Mouse (Mus musculus): ENCODE measurements around the gene Ralgapa2. TPM values are rescaled to one million over a fixed set of nuclear protein-coding genes. Genes with fewer than 3 reads are reported as not detected.

Ralgapa2 gene
- polyA plus RNA-seq, 1 experiment from 2014 or later, result 10.6 TPM

DNA sequence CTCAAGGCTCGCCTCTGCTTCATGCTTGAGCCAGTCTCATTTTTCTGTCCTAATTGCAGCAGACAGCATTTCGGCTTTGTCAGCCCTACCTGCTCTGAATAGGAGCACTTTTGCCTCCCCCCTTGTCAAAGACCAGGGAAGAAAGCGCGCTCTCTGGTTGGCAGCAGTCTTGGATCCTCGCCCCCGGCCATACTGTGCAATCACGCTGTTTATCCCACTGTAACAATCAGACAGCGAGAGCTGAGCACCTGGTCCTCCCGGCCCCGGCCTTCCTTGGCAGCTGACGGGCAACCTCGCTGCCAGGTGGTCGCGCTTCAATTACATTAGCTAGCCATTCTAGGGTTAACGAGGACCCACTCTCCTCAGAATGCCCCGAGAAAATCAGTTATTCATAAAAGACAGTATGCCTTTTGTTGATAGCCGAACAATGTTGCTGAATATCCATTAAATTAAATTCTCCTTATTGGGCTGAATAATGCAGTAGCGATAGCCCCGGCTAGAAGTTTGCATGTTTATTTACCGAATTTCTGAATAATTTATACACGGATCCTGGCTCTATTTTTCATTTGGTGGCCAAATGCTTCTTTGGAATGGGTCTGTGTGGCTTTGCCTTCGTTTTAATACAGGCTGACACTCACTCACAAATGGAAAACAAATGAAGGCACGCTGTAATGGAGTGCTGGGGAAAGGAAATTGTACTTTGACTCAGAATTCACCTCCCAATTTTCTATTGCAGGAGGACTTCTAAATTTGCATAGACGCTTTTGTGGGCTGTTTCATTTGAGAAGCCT is 232.5 kb downstream of the Ralgapa2 start:
- Histone ChIP-seq H3K4me1 (ENCODE audit: control insufficient read depth, insufficient read depth, low read length) (peaks cover 5% of the 10 kb centered on the region; the same call in 1 of the 2 replicates), H3K36me3 (ENCODE audit: control insufficient read depth, insufficient read depth, low read length) (no peaks in the 10 kb centered on the region), H3K27me3 (ENCODE audit: control insufficient read depth, insufficient read depth, low read length) (no peaks in the 10 kb centered on the region), H3K9ac (ENCODE audit: low read depth, low read length) (no peak overlapping the region), H3K9me3 (replicated peaks; ENCODE audit: control insufficient read depth, low read length) (no peaks in the 10 kb centered on the region), H3K4me3 (ENCODE audit: low read depth, low read length) (no peak overlapping the region), H3K4me2 (no peak overlapping the region), H3K27ac (ENCODE audit: low read depth, low read length) (no peak overlapping the region)
- WGBS (ENCODE audit: insufficient replicate concordance), result 80% methylated on average over 24 of the region's 24 CpGs
- no peak for ATAC-seq (replicated peaks; ENCODE audit: insufficient number of reproducible peaks, low FRiP score, low TSS enrichment)

DNA sequence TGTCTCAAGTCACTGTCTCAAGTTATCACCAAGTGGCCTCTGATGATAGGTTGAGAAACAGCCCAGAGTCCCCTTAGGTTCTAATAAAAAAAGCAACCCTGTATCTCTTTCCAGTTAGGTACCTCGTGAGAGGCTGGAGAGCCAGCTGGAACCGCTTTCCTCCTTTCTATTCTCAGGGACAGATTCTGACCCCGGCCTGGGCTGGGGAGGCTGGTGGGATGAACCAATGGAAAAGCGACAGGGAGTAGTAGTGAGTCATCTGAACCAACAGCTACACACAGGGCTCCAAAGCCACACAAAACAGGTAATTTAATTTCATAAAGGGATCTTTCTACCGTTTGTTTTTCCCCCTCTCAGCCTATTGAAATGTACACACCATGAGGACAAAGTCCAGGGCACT is 233.8 kb downstream of the Ralgapa2 start:
- Histone ChIP-seq H3K27me3 (ENCODE audit: control insufficient read depth, insufficient read depth, low read length) (no peaks in the 10 kb centered on the region), H3K9me3 (replicated peaks; ENCODE audit: control insufficient read depth, low read length) (no peaks in the 10 kb centered on the region), H3K4me2 (no peak overlapping the region), H3K27ac (ENCODE audit: low read depth, low read length) (no peak overlapping the region), H3K9ac (ENCODE audit: low read depth, low read length) (no peak overlapping the region), H3K4me3 (ENCODE audit: low read depth, low read length) (no peak overlapping the region), H3K36me3 (ENCODE audit: control insufficient read depth, insufficient read depth, low read length) (no peaks in the 10 kb centered on the region), H3K4me1 (ENCODE audit: control insufficient read depth, insufficient read depth, low read length) (peaks cover 5% of the 10 kb centered on the region; the same call in 1 of the 2 replicates)
- no peak for ATAC-seq (replicated peaks; ENCODE audit: insufficient number of reproducible peaks, low FRiP score, low TSS enrichment)
- 54% methylated on average over 5 of the region's 5 CpGs for WGBS (ENCODE audit: insufficient replicate concordance)

DNA sequence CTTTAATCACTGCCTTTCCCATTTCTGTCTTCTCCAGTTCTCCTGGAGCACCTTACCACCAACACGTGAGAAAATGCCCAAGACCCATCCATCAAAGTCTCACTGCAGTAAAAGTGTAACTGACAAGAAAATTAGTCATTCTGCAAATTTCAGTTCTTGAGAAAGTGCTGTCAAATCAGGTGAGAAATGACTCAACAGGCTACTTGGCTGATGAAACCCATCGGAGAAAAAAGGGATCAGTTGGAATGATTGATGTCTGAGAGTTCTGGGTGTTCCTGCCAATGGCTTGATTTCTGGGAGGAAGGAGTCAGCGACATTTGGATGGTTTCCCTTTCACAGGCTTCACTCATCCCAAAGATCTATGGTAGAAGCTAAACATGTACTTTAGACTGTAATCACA is 245.6 kb downstream of the Ralgapa2 start:
- Histone ChIP-seq H3K27ac (ENCODE audit: low read depth, low read length) (no peak overlapping the region), H3K4me1 (ENCODE audit: control insufficient read depth, insufficient read depth, low read length) (no peaks in the 10 kb centered on the region), H3K4me3 (ENCODE audit: low read depth, low read length) (no peak overlapping the region), H3K36me3 (ENCODE audit: control insufficient read depth, insufficient read depth, low read length) (no peaks in the 10 kb centered on the region), H3K9ac (ENCODE audit: low read depth, low read length) (no peak overlapping the region), H3K4me2 (no peak overlapping the region), H3K9me3 (replicated peaks; ENCODE audit: control insufficient read depth, low read length) (no peaks in the 10 kb centered on the region), H3K27me3 (ENCODE audit: control insufficient read depth, insufficient read depth, low read length) (no peaks in the 10 kb centered on the region)
- 80% methylated on average over 3 of the region's 3 CpGs for WGBS (ENCODE audit: insufficient replicate concordance)
- ATAC-seq (replicated peaks; ENCODE audit: insufficient number of reproducible peaks, low FRiP score, low TSS enrichment), result no peak

DNA sequence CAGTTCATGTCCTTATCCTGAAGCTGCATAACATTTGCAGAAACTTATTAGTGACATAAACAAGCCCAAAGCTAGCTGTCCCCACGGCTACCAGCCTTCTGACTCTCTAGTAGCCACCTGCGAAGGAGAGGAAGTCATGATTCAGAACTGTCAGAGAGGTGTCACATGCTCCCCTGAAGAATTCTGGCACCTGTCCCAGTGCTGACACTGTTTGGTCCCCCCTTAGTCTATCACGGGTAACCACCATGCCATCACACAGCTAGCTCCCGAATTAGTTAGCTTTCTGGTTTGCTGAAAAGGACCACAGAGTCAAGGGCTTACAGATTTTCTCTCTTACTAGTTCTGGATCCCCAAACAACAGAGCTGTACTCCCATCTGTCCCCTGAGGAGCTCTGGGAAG is 247.1 kb downstream of the Ralgapa2 start:
- no peak overlapping the region for H3K4me2 ChIP-seq
- WGBS (ENCODE audit: insufficient replicate concordance), result 57% methylated on average over 4 of the region's 4 CpGs
- H3K27ac ChIP-seq (ENCODE audit: low read depth, low read length), result no peak overlapping the region
- ATAC-seq (replicated peaks; ENCODE audit: insufficient number of reproducible peaks, low FRiP score, low TSS enrichment), result no peak
- no peaks in the 10 kb centered on the region for H3K9me3 ChIP-seq (replicated peaks; ENCODE audit: control insufficient read depth, low read length)
- no peaks in the 10 kb centered on the region for H3K36me3 ChIP-seq (ENCODE audit: control insufficient read depth, insufficient read depth, low read length)
- no peaks in the 10 kb centered on the region for H3K27me3 ChIP-seq (ENCODE audit: control insufficient read depth, insufficient read depth, low read length)
- no peak overlapping the region for H3K4me3 ChIP-seq (ENCODE audit: low read depth, low read length)
- H3K4me1 ChIP-seq (ENCODE audit: control insufficient read depth, insufficient read depth, low read length), result no peaks in the 10 kb centered on the region
- no peak overlapping the region for H3K9ac ChIP-seq (ENCODE audit: low read depth, low read length)

DNA sequence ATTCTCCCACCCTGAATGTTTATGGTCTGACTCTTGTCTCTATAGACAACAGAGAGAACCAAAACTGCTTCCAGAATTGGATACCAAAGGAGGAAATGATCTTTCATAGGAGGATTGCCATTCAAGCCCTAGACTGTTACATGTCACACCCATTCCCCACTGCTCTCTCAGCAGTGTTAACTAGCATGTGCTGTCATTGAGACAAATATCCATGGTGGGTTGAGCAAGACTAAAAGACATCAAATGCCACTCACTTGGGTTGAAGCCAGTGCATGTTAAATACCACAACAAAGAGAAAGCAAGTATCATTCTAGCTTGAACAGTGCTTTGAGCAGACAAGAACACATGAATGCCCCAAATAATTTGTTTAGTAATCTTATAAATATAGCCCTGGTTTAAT is 249.2 kb downstream of the Ralgapa2 start:
- Histone ChIP-seq H3K9me3 (replicated peaks; ENCODE audit: control insufficient read depth, low read length) (no peaks in the 10 kb centered on the region), H3K4me2 (no peak overlapping the region), H3K27ac (ENCODE audit: low read depth, low read length) (no peak overlapping the region), H3K9ac (ENCODE audit: low read depth, low read length) (no peak overlapping the region), H3K36me3 (ENCODE audit: control insufficient read depth, insufficient read depth, low read length) (no peaks in the 10 kb centered on the region), H3K27me3 (ENCODE audit: control insufficient read depth, insufficient read depth, low read length) (no peaks in the 10 kb centered on the region), H3K4me3 (ENCODE audit: low read depth, low read length) (no peak overlapping the region), H3K4me1 (ENCODE audit: control insufficient read depth, insufficient read depth, low read length) (peaks cover 10% of the 10 kb centered on the region)
- ATAC-seq (replicated peaks; ENCODE audit: insufficient number of reproducible peaks, low FRiP score, low TSS enrichment), result no peak

DNA sequence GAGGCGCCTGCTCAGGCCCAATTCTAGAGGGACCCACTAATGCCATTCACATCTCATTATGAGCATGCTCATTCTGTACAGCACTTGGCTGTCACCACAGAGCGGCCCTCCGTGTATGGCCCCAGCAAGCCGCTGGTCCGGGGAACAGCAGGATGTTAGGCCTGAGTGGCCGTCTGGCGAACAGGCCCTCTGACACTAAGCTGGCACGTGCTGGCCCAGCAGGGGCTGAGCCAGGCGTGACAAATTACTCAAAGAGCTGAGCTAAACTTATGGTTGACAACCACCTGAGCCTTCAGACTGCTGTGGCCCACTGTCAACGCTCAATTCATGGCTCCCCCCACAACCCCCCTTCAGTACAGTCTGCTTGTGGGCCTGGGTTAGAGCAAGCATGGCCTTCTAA is 249.9 kb downstream of the Ralgapa2 start:
- Histone ChIP-seq H3K27me3 (ENCODE audit: control insufficient read depth, insufficient read depth, low read length) (no peaks in the 10 kb centered on the region), H3K36me3 (ENCODE audit: control insufficient read depth, insufficient read depth, low read length) (no peaks in the 10 kb centered on the region), H3K4me1 (ENCODE audit: control insufficient read depth, insufficient read depth, low read length) (peaks cover 12% of the 10 kb centered on the region), H3K4me3 (ENCODE audit: low read depth, low read length) (no peak overlapping the region), H3K9me3 (replicated peaks; ENCODE audit: control insufficient read depth, low read length) (no peaks in the 10 kb centered on the region), H3K4me2 (no peak overlapping the region), H3K9ac (ENCODE audit: low read depth, low read length) (no peak overlapping the region), H3K27ac (ENCODE audit: low read depth, low read length) (no peak overlapping the region)
- no peak for ATAC-seq (replicated peaks; ENCODE audit: insufficient number of reproducible peaks, low FRiP score, low TSS enrichment)
- 29% methylated on average over 10 of the region's 10 CpGs for WGBS (ENCODE audit: insufficient replicate concordance)

DNA sequence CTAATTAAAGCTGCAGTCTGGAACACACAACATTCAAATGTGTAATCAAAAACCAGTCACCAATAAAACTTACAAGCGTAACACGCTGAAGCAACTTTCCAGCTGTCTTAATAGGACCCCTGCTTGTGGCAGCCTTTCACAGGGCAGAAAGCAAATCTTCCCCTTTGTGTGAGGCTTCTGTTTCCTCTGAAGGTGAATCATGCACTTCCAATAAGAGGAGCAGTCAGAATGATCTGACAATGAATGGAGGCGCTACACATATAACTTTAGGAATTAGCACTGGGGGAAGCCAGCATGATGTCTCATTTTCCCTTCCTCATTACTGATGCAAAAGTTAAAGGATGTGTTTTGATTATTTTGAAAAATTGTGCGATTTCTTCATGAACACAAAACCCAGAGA is 251.0 kb downstream of the Ralgapa2 start:
- Histone ChIP-seq H3K4me2 (no peak overlapping the region), H3K9me3 (replicated peaks; ENCODE audit: control insufficient read depth, low read length) (no peaks in the 10 kb centered on the region), H3K4me1 (ENCODE audit: control insufficient read depth, insufficient read depth, low read length) (peaks cover 18% of the 10 kb centered on the region), H3K27ac (ENCODE audit: low read depth, low read length) (no peak overlapping the region), H3K36me3 (ENCODE audit: control insufficient read depth, insufficient read depth, low read length) (no peaks in the 10 kb centered on the region), H3K4me3 (ENCODE audit: low read depth, low read length) (no peak overlapping the region), H3K9ac (ENCODE audit: low read depth, low read length) (no peak overlapping the region), H3K27me3 (ENCODE audit: control insufficient read depth, insufficient read depth, low read length) (no peaks in the 10 kb centered on the region)
- no peak for ATAC-seq (replicated peaks; ENCODE audit: insufficient number of reproducible peaks, low FRiP score, low TSS enrichment)
- WGBS (ENCODE audit: insufficient replicate concordance), result 86% methylated on average over 4 of the region's 4 CpGs

DNA sequence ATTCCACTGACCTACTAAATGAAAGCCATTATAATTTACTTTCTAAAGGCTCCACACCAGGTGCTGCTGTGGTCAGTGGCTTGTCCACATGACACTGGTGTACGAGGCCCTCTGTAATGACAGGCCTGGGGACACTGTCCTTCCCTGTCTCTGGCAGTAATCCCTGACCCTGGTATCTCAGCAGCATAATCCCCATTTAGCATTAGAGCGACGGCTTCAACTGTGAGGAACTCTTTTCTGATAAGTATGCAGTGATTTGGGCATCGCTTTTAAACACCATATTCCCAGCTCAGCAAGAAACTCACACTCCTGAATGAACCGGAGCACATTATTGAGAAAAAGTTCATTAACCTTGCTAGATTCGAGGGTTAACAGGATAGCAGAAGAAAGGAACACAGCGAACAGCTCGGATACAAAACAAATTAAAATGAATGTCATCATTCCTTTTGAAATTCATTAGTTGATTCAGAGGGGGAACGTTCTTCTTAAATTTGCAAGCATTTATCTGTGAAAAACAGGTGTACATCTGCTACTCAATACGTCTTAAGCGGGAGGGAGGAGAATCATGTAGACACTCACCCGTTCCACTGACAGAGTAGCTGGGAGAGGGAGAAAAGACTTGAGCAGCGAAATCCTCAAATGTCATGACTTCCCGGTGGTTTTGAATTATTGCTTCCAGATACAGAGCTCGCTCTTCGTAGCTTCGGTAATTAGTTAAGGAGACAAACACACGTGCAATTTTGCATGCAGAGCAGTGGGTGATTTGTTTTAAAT is 252.2 kb downstream of the Ralgapa2 start:
- Histone ChIP-seq H3K36me3 (ENCODE audit: control insufficient read depth, insufficient read depth, low read length) (no peaks in the 10 kb centered on the region), H3K27me3 (ENCODE audit: control insufficient read depth, insufficient read depth, low read length) (no peaks in the 10 kb centered on the region), H3K4me3 (ENCODE audit: low read depth, low read length) (no peak overlapping the region), H3K27ac (ENCODE audit: low read depth, low read length) (no peak overlapping the region), H3K4me2 (no peak overlapping the region), H3K9me3 (replicated peaks; ENCODE audit: control insufficient read depth, low read length) (no peaks in the 10 kb centered on the region), H3K4me1 (ENCODE audit: control insufficient read depth, insufficient read depth, low read length) (peaks cover 18% of the 10 kb centered on the region), H3K9ac (ENCODE audit: low read depth, low read length) (no peak overlapping the region)
- ATAC-seq (replicated peaks; ENCODE audit: insufficient number of reproducible peaks, low FRiP score, low TSS enrichment), result no peak
- 50% methylated on average over 18 of the region's 18 CpGs for WGBS (ENCODE audit: insufficient replicate concordance)

Measured in heart, embryonic 11.5 days (tissue).